8 mouse cellular contexts compared by ENCODE assay signal in genomic region chr8:92460129-92460953, GRCm38 (mm10).
DNase-seq lines count a peak whose midpoint lies in the region; ATAC-seq lines count a peak whose summit lies in the region.
"Had no signal": no experiment of that assay in that cellular context is flagged by ENCODE, and none has a peak within 500 bp of the region (broad histone marks: within the 10 kb centered on the region; RNA-seq: fewer than 3 reads in every experiment).

No protein-coding gene starts in this region.

- no peaks in the 10 kb centered on the region for H3K9me3 ChIP-seq in embryonic facial prominence, embryonic 15.5 days (replicated peaks)
- H3K9me3 ChIP-seq in intestine, embryonic 16.5 days (ENCODE audit: control insufficient read depth, low read length) = no peaks in the 10 kb centered on the region
- H3K9me3 ChIP-seq in stomach, embryonic 14.5 days (ENCODE audit: control insufficient read depth, low read depth, low read length) = no peaks in the 10 kb centered on the region
- H3K9me3 ChIP-seq: megakaryocyte, embryonic 14.5 days had no signal

- no peak overlapping the region for H3K27ac ChIP-seq in embryonic facial prominence, embryonic 15.5 days (replicated peaks)
- H3K27ac ChIP-seq in intestine, embryonic 16.5 days (ENCODE audit: low read length) = no peak overlapping the region
- H3K27ac ChIP-seq in stomach, embryonic 14.5 days (ENCODE audit: low read length) = no peak overlapping the region

- H3K4me2 ChIP-seq in embryonic facial prominence, embryonic 15.5 days (replicated peaks) = peak overlapping the region; percentile 99
- H3K4me2 ChIP-seq in intestine, embryonic 16.5 days (ENCODE audit: low read depth, low read length) = peak overlapping the region; percentile 86
- H3K4me2 ChIP-seq in stomach, embryonic 14.5 days (replicated peaks; ENCODE audit: low read depth, low read length) = peak overlapping the region; percentile 96

- peak overlapping the region; percentile 21; the same call in 1 of the 2 replicates for H3K9ac ChIP-seq in embryonic facial prominence, embryonic 15.5 days
- H3K9ac ChIP-seq in intestine, embryonic 16.5 days (ENCODE audit: low read depth, low read length) = peak overlapping the region; percentile 56
- peak overlapping the region; percentile 14; the same call in 1 of the 2 replicates for H3K9ac ChIP-seq in stomach, embryonic 14.5 days (replicated peaks; ENCODE audit: low read depth, low read length)

- H3K4me1 ChIP-seq in embryonic facial prominence, embryonic 15.5 days = peaks cover 12% of the 10 kb centered on the region; the same call in 1 of the 2 replicates
- H3K4me1 ChIP-seq in intestine, embryonic 16.5 days (ENCODE audit: control insufficient read depth, insufficient read depth, low read length) = no peaks in the 10 kb centered on the region
- H3K4me1 ChIP-seq in stomach, embryonic 14.5 days (ENCODE audit: control insufficient read depth, insufficient read depth, low read length) = no peaks in the 10 kb centered on the region
- H3K4me1 ChIP-seq: megakaryocyte, embryonic 14.5 days had no signal

- peak; percentile 15; the same call in 1 of the 2 replicates for ATAC-seq in embryonic facial prominence, embryonic 15.5 days (ENCODE audit: insufficient number of reproducible peaks, low FRiP score, low TSS enrichment, low read depth)
- peak; percentile 56 for ATAC-seq in intestine, embryonic 16.5 days
- no peak for ATAC-seq in stomach, embryonic 14.5 days (ENCODE audit: insufficient number of reproducible peaks, insufficient read depth, low FRiP score, low read depth)

- no peaks in the 10 kb centered on the region for H3K36me3 ChIP-seq in embryonic facial prominence, embryonic 15.5 days
- no peaks in the 10 kb centered on the region for H3K36me3 ChIP-seq in intestine, embryonic 16.5 days (ENCODE audit: control insufficient read depth, insufficient read depth, low read length)
- no peaks in the 10 kb centered on the region for H3K36me3 ChIP-seq in stomach, embryonic 14.5 days (ENCODE audit: control insufficient read depth, insufficient read depth, low read length)

- peaks cover 41% of the 10 kb centered on the region for H3K27me3 ChIP-seq in embryonic facial prominence, embryonic 15.5 days
- H3K27me3 ChIP-seq in intestine, embryonic 16.5 days (replicated peaks; ENCODE audit: control insufficient read depth, insufficient read depth, low read length) = peaks cover 34% of the 10 kb centered on the region
- peaks cover 19% of the 10 kb centered on the region for H3K27me3 ChIP-seq in stomach, embryonic 14.5 days (ENCODE audit: control insufficient read depth, insufficient read depth, low read length)

- peak; percentile 20 to 27 for DNase-seq in left cerebral cortex, adult 18-20 months (ENCODE audit: low spot score in 2 of 2)
- DNase-seq in left cerebral cortex, adult 11 months (ENCODE audit: low spot score) = no peak
- DNase-seq in lung, postnatal 14 days = peak; percentile 5
- DNase-seq in c-Kit-positive CD71-positive TER-119-positive erythroid progenitor cells, embryonic 14.5 days (ENCODE audit: low spot score) = no peak

- under 1% methylated on average over 93 of the region's 93 CpGs for WGBS in embryonic facial prominence, embryonic 15.5 days
- WGBS in intestine, embryonic 16.5 days = under 1% methylated on average over 93 of the region's 93 CpGs
- under 1% methylated on average over 93 of the region's 93 CpGs for WGBS in stomach, embryonic 14.5 days

- H3K4me3 ChIP-seq in embryonic facial prominence, embryonic 15.5 days (replicated peaks) = peak overlapping the region; percentile 52
- H3K4me3 ChIP-seq in intestine, embryonic 16.5 days (ENCODE audit: low read length) = peak overlapping the region; percentile 53
- peak overlapping the region; percentile 47 for H3K4me3 ChIP-seq in stomach, embryonic 14.5 days (ENCODE audit: low read depth, low read length)
- H3K4me3 ChIP-seq: megakaryocyte, embryonic 14.5 days had no signal

Comparison
In these comparisons a context has a peak if more than half of its experiments do, and no peak if none do; other contexts are left out.
1. DNase-seq: peak in left cerebral cortex, adult 18-20 months (2 of 2) and lung, postnatal 14 days (single experiment); none in left cerebral cortex, adult 11 months (single experiment) and c-Kit-positive CD71-positive TER-119-positive erythroid progenitor cells, embryonic 14.5 days (single experiment).
2. Peak in every context shown above with its lines, with median percentiles within 50 percentile points of each other: H3K4me2 ChIP-seq, H3K4me3 ChIP-seq and H3K9ac ChIP-seq.